Mouse (Mus musculus) liver, adult 2 months (tissue): ENCODE measurements around the gene Ism2. TPM values are rescaled to one million over a fixed set of nuclear protein-coding genes. Genes with fewer than 3 reads are reported as not detected.
"Not testable (repeated sequence)": the region's sequence is repeated elsewhere in the genome, so short reads cannot be mapped to it uniquely, and the experiment has no call there.

Experiments used
- DNase-seq: peaks from one replicate; pipeline ENCODE4 v3.0.0-alpha.2; 2011; ENCODE audit warnings: low read depth, low spot score; ENCODE audit errors: extremely low read depth
- H3K27ac ChIP-seq: fragments of 200-500 bp; replicated peaks from 2 replicates; pipeline ENCODE4 v1.5.1; 2012; ENCODE audit warnings: low read depth, mild to moderate bottlenecking, control low read depth, inconsistent platforms, low read length; ENCODE audit not compliant: insufficient read depth
- H3K27me3 ChIP-seq: fragments of 200-500 bp; 2 replicates; pipeline ENCODE4 v1.6.1; 2012; ENCODE audit warnings: mild to moderate bottlenecking, moderate library complexity, low read length, inconsistent platforms; ENCODE audit not compliant: control insufficient read depth, insufficient read depth
- H3K36me3 ChIP-seq: fragments of 200-500 bp; 2 replicates; pipeline ENCODE4 v1.6.1; 2012; ENCODE audit warnings: low read length, inconsistent platforms; ENCODE audit not compliant: control insufficient read depth, insufficient read depth
- H3K4me1 ChIP-seq: fragments of 200-500 bp; 2 replicates; pipeline ENCODE4 v1.6.1; 2011; ENCODE audit warnings: low read length; ENCODE audit not compliant: control insufficient read depth, insufficient read depth
- H3K4me3 ChIP-seq: fragments of 200-500 bp; 2 replicates; pipeline ENCODE4 v1.5.1; 2011; ENCODE audit warnings: low read depth, mild to moderate bottlenecking, control low read depth, low read length, moderate library complexity; ENCODE audit not compliant: insufficient read depth
- H3K79me2 ChIP-seq: fragments of 200-500 bp; 2 replicates; pipeline ENCODE4 v1.6.1; 2012; ENCODE audit warnings: inconsistent platforms, mild to moderate bottlenecking, low read length, moderate library complexity; ENCODE audit not compliant: control insufficient read depth, insufficient read depth
- H3K9ac ChIP-seq: fragments of 200-500 bp; 2 replicates; pipeline ENCODE4 v1.6.1; 2012; ENCODE audit warnings: low read depth, mild to moderate bottlenecking, control low read depth, inconsistent platforms, low read length
- CTCF ChIP-seq: fragments of 200-500 bp; IDR thresholded peaks from 2 replicates; pipeline ENCODE4 v1.5.1; 2011; ENCODE audit warnings: low read depth, low read length, control low read depth
- POLR2A ChIP-seq: fragments of 200-500 bp; IDR thresholded peaks from 2 replicates; pipeline ENCODE4 v1.6.1; 2011; ENCODE audit warnings: low read length, control low read depth; ENCODE audit not compliant: insufficient read depth; ENCODE audit errors: extremely low read depth
- WGBS: fragments of 180-500 bp; shearing (Covaris S2); methylation state at CpG from one replicate; pipeline ENCODE4 v1.1.7; 2018; 5-methylcytosine and 5-hydroxymethylcytosine counted together
- polyA plus RNA-seq: library from polyadenylated mRNA; depleted of rRNA; stranded (reverse); fragments of >200 nt; gene quantifications from 2 replicates; pipeline ENCODE4 v1.2.3, GENCODE M21; 2012
- total RNA-seq: library from RNA; depleted of rRNA; stranded (reverse); fragments of >200 nt; gene quantifications from 2 replicates; pipeline ENCODE4 v1.2.3, GENCODE M21; 2014

Gene Ism2
- total and polyA plus RNA-seq, 2 experiments: 0.18 to 0.28 TPM

DNA sequence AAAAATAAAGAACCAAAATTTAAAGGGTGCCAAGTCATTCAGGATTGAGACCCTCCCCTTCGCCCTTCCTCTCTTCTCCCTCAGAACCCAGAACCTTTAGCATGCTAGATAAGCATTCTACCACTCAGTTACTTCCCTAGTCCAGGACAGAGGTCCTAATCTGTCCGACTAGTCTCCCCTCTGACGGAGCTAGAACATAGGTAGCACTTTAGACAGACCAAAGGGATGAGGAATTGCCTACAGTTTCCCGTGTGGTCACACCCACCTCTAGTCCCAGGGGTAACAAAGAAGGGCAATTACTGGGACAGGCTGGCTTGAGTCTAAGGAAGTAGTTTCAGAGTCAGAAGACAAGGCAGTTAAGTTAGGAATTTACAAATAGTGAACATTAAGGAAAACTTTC is 28.5 kb upstream of the Ism2 start:
- WGBS: 86% methylated on average over 4 of the region's 4 CpGs
- no peaks in the 10 kb centered on the region for H3K4me1 ChIP-seq
- no peak overlapping the region for H3K27ac ChIP-seq
- H3K36me3 ChIP-seq: peaks cover 5% of the 10 kb centered on the region; the same call in 1 of the 2 replicates
- DNase-seq: no peak
- TF ChIP-seq POLR2A (no peak), CTCF (no peak)
- H3K9ac ChIP-seq: no peak overlapping the region
- no peak overlapping the region for H3K4me3 ChIP-seq
- no peaks in the 10 kb centered on the region for H3K27me3 ChIP-seq
- no peaks in the 10 kb centered on the region for H3K79me2 ChIP-seq

GRCm38 (mm10) chr12:87327610-87328009 is 28.1 kb upstream of the Ism2 start:
- Histone ChIP-seq H3K9ac (no peak overlapping the region), H3K4me1 (no peaks in the 10 kb centered on the region), H3K36me3 (peaks cover 5% of the 10 kb centered on the region; the same call in 1 of the 2 replicates), H3K4me3 (no peak overlapping the region), H3K79me2 (no peaks in the 10 kb centered on the region), H3K27me3 (no peaks in the 10 kb centered on the region), H3K27ac (no peak overlapping the region)
- no peak for DNase-seq
- TF ChIP-seq POLR2A: no peak
- no peak for TF ChIP-seq CTCF
- WGBS: 22% methylated on average over 7 of the region's 7 CpGs

DNA sequence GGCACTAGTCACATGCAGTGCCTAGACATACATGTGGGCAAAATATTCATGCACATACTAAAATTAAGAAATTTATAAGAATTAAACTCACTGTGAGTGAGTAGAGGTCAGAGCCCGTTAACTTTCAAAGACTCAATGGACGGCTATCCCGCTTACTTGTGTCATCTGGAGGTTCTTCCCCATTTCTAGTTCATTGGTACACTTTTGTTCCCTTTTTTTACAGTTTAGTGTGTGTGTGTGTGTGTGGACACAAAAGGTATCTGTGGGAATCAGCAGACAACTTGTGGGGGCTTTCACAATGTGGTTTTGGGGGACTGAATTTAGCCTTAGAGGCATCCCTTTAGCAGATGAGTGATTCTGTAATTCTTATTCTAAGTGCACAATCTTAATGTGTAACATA is 25.9 kb upstream of the Ism2 start:
- TF ChIP-seq POLR2A: no peak
- TF ChIP-seq CTCF: no peak
- WGBS: 89% methylated on average over 3 of the region's 3 CpGs
- H3K4me3 ChIP-seq: no peak overlapping the region
- H3K4me1 ChIP-seq: no peaks in the 10 kb centered on the region
- no peaks in the 10 kb centered on the region for H3K79me2 ChIP-seq
- H3K27me3 ChIP-seq: no peaks in the 10 kb centered on the region
- H3K27ac ChIP-seq: no peak overlapping the region
- no peak overlapping the region for H3K9ac ChIP-seq
- H3K36me3 ChIP-seq: peaks cover 5% of the 10 kb centered on the region
- no peak for DNase-seq

DNA sequence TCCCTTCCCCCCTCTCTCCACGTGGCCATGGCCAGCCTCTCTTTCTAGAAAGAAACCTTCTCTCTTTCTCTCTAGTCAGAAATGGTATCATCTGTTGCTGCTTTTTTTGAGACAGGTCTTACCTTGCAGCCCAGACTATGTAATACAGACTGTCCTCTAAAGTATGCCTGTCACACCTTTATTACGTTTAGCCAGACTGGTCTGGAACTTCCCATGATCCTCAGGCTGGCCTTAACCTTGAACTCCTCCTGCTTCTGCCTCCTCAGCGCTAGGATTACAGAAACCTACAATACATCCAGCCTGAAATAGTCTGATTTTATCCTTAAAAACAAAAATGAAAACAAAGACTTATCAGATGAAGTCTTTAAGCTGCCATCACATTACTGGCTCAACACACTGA is 19.7 kb upstream of the Ism2 start:
- TF ChIP-seq POLR2A (no peak), CTCF (no peak)
- no peaks in the 10 kb centered on the region for H3K4me1 ChIP-seq
- H3K27me3 ChIP-seq: no peaks in the 10 kb centered on the region
- no peak for DNase-seq
- peaks cover 3% of the 10 kb centered on the region for H3K36me3 ChIP-seq
- no peak overlapping the region for H3K4me3 ChIP-seq
- H3K9ac ChIP-seq: no peak overlapping the region
- H3K27ac ChIP-seq: no peak overlapping the region
- no peaks in the 10 kb centered on the region for H3K79me2 ChIP-seq
- WGBS: 84% methylated on average over 3 of the region's 3 CpGs

GRCm38 (mm10) chr12:87317951-87318350 is 18.4 kb upstream of the Ism2 start:
- no peak overlapping the region for H3K9ac ChIP-seq
- WGBS: 98% methylated on average over 1 of the region's 1 CpGs
- H3K36me3 ChIP-seq: no peaks in the 10 kb centered on the region; the same call in none of the 2 replicates
- no peaks in the 10 kb centered on the region for H3K4me1 ChIP-seq
- no peak for DNase-seq
- H3K4me3 ChIP-seq: no peak overlapping the region
- TF ChIP-seq CTCF: no peak
- TF ChIP-seq POLR2A: no peak
- H3K27ac ChIP-seq: no peak overlapping the region
- no peaks in the 10 kb centered on the region for H3K27me3 ChIP-seq
- H3K79me2 ChIP-seq: no peaks in the 10 kb centered on the region

GRCm38 (mm10) chr12:87313098-87313497 is 13.6 kb upstream of the Ism2 start:
- no peak for TF ChIP-seq POLR2A
- no peak for TF ChIP-seq CTCF
- DNase-seq: no peak
- H3K4me3 ChIP-seq: no peak overlapping the region
- no peaks in the 10 kb centered on the region for H3K79me2 ChIP-seq
- no peak overlapping the region for H3K27ac ChIP-seq
- peaks cover 18% of the 10 kb centered on the region; the same call in 1 of the 2 replicates for H3K36me3 ChIP-seq
- no peaks in the 10 kb centered on the region for H3K4me1 ChIP-seq
- H3K27me3 ChIP-seq: no peaks in the 10 kb centered on the region
- WGBS: 67% methylated on average over 2 of the region's 2 CpGs
- H3K9ac ChIP-seq: no peak overlapping the region

- DNase-seq, H3K27ac ChIP-seq, H3K9ac ChIP-seq, H3K4me3 ChIP-seq, H3K79me2 ChIP-seq, H3K4me1 ChIP-seq, H3K27me3 ChIP-seq: not testable (repeated sequence)
- WGBS: 88% methylated on average over 4 of the region's 4 CpGs
- peaks cover 14% of the 10 kb centered on the region; the same call in 1 of the 2 replicates for H3K36me3 ChIP-seq
Observed at GRCm38 (mm10) chr12:87306584-87306844, 7.0 kb upstream of the Ism2 start.
